Mouse (Mus musculus) embryonic fibroblast, embryonic 13.5 days (primary cell): ENCODE measurements around the gene Cnot2.

Experiments used
- CTCF ChIP-seq: IDR thresholded peaks from 2 replicates; pipeline ENCODE4 v1.5.1; 2011; ENCODE audit warnings: mild to moderate bottlenecking, control low read depth, low read length, moderate library complexity, borderline replicate concordance; ENCODE audit not compliant: insufficient read depth
- POLR2A ChIP-seq: IDR thresholded peaks from 2 replicates; pipeline ENCODE4 v1.6.1; 2011; ENCODE audit warnings: low read depth, mild to moderate bottlenecking, control low read depth, low read length, moderate library complexity

GRCm38 (mm10) chr10:116473071-116473758, 108.1 kb downstream of the Cnot2 start:
- no peak for TF ChIP-seq CTCF
- TF ChIP-seq POLR2A: no peak
